Mouse (Mus musculus): ENCODE measurements around the gene Speer4e. TPM values are rescaled to one million over a fixed set of nuclear protein-coding genes. Genes with fewer than 3 reads are reported as not detected.
"Not testable (repeated sequence)": the region's sequence is repeated elsewhere in the genome, so short reads cannot be mapped to it uniquely, and the experiment has no call there.

Gene Speer4e
- polyA plus RNA-seq (2012; rRNA removed), result not detected in 2 replicates

GRCm38 (mm10) chr5:14938329-14938728 is at the start of gene Speer4e:
Gene Speer4e, minus strand, starts transcription at chr5:14938429.
- not testable (repeated sequence) for DNase-seq (ENCODE audit: low read depth, low spot score)
- 30% methylated on average over 1 of the region's 1 CpGs for WGBS

GRCm38 (mm10) chr5:14986649-14987387 is 48.6 kb upstream of the Speer4e start:
- 39% methylated on average over 6 of the region's 6 CpGs for WGBS
- not testable (repeated sequence) for DNase-seq (ENCODE audit: low read depth, low spot score)

GRCm38 (mm10) chr5:14978835-14979234 is 40.6 kb upstream of the Speer4e start, which contains the start of gene Gm10354:
Gene Gm10354, minus strand, starts transcription at chr5:14978935.
- not testable (repeated sequence) for DNase-seq (ENCODE audit: low read depth, low spot score)
- 13% methylated on average over 1 of the region's 1 CpGs for WGBS

- DNase-seq (ENCODE audit: low read depth, low spot score), result not testable (repeated sequence)
- WGBS, result 72% methylated on average over 4 of the region's 4 CpGs
Observed at GRCm38 (mm10) chr5:14977368-14977767, 39.1 kb upstream of the Speer4e start.

- DNase-seq (ENCODE audit: low read depth, low spot score), result not testable (repeated sequence)
- WGBS, result 71% methylated on average over 4 of the region's 4 CpGs
Observed at GRCm38 (mm10) chr5:14975294-14975693, 37.1 kb upstream of the Speer4e start.

- not testable (repeated sequence) for DNase-seq (ENCODE audit: low read depth, low spot score)
- WGBS, result 70% methylated on average over 3 of the region's 3 CpGs
Observed at GRCm38 (mm10) chr5:14972841-14973240, 34.6 kb upstream of the Speer4e start.

GRCm38 (mm10) chr5:14963821-14964220 is 25.6 kb upstream of the Speer4e start:
- 82% methylated on average over 13 of the region's 13 CpGs for WGBS

GRCm38 (mm10) chr5:14961502-14961901 is 23.3 kb upstream of the Speer4e start:
- 79% methylated on average over 4 of the region's 4 CpGs for WGBS
- not testable (repeated sequence) for DNase-seq (ENCODE audit: low read depth, low spot score)

More at GRCm38 (mm10) chr5:14963821-14964220, 25.6 kb upstream of the Speer4e start:
- not testable (repeated sequence) for DNase-seq (ENCODE audit: low read depth, low spot score)

GRCm38 (mm10) chr5:14955928-14956706 is 17.9 kb upstream of the Speer4e start:
- 62% methylated on average over 1 of the region's 1 CpGs for WGBS

GRCm38 (mm10) chr5:14953587-14953986 is 15.4 kb upstream of the Speer4e start:
- not testable (repeated sequence) for DNase-seq (ENCODE audit: low read depth, low spot score)

More at GRCm38 (mm10) chr5:14955928-14956706, 17.9 kb upstream of the Speer4e start:
- DNase-seq (ENCODE audit: low read depth, low spot score), result not testable (repeated sequence)

- WGBS, result 70% methylated on average over 3 of the region's 3 CpGs
- not testable (repeated sequence) for DNase-seq (ENCODE audit: low read depth, low spot score)
Observed at GRCm38 (mm10) chr5:14952749-14953148, 14.5 kb upstream of the Speer4e start.

GRCm38 (mm10) chr5:14951822-14952221 is 13.6 kb upstream of the Speer4e start:
- 61% methylated on average over 7 of the region's 7 CpGs for WGBS
- DNase-seq (ENCODE audit: low read depth, low spot score), result not testable (repeated sequence)

GRCm38 (mm10) chr5:14947482-14948198 is 9.4 kb upstream of the Speer4e start:
- WGBS, result 46% methylated on average over 4 of the region's 4 CpGs

GRCm38 (mm10) chr5:14945524-14945923 is 7.3 kb upstream of the Speer4e start:
- not testable (repeated sequence) for DNase-seq (ENCODE audit: low read depth, low spot score)
- WGBS, result 36% methylated on average over 4 of the region's 4 CpGs

More at GRCm38 (mm10) chr5:14947482-14948198, 9.4 kb upstream of the Speer4e start:
- DNase-seq (ENCODE audit: low read depth, low spot score), result not testable (repeated sequence)

GRCm38 (mm10) chr5:14941043-14941442 is 2.8 kb upstream of the Speer4e start:
- not testable (repeated sequence) for DNase-seq (ENCODE audit: low read depth, low spot score)
- WGBS, result 85% methylated on average over 1 of the region's 1 CpGs

- not testable (repeated sequence) for DNase-seq (ENCODE audit: low read depth, low spot score)
- 62% methylated on average over 5 of the region's 6 CpGs for WGBS
Observed at GRCm38 (mm10) chr5:14933721-14934120, 4.5 kb downstream of the Speer4e start.

- 28% methylated on average over 4 of the region's 4 CpGs for WGBS
- DNase-seq (ENCODE audit: low read depth, low spot score), result not testable (repeated sequence)
Observed at GRCm38 (mm10) chr5:14927047-14927446, 11.2 kb downstream of the Speer4e start.

- DNase-seq (ENCODE audit: low read depth, low spot score), result not testable (repeated sequence)
- WGBS, result 30% methylated on average over 1 of the region's 1 CpGs
Observed at GRCm38 (mm10) chr5:14914799-14915198, 23.4 kb downstream of the Speer4e start, which contains the start of gene Gm9758. Gene Gm9758, minus strand, starts transcription at chr5:14914899.

- WGBS, result 63% methylated on average over 2 of the region's 3 CpGs
- DNase-seq (ENCODE audit: low read depth, low spot score), result not testable (repeated sequence)
Observed at GRCm38 (mm10) chr5:14914361-14914760, 23.9 kb downstream of the Speer4e start.

All from large intestine, adult 2 months (tissue).